In the genomic region with DNA sequence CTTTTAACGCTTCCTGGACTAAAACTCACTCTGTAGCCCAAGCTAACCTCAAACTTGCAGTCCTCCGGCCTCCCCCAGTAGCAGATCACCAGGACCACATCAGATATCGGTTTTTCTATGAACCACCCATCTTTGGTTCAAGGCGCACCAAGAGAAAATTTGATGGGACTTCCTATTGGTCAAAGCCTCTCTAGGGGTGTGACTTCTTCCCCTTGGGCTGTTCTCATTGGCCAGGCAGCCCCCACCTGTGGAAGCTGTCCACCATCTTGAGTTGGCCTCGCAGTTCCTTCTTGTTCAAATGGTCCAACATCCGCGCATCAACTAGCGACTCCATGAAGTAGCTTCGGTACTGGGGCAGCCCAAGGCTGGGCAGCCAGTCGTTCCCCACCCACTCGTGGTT, we compare ENCODE assay signal across 4 mouse cellular contexts.
"Had no signal": no experiment of that assay in that cellular context is flagged by ENCODE, and none has a peak within 500 bp of the region (broad histone marks: within the 10 kb centered on the region; RNA-seq: fewer than 3 reads in every experiment).

No protein-coding gene starts in this region.

- ATAC-seq: midbrain, embryonic 13.5 days had no signal

- H3K9ac ChIP-seq: limb, embryonic 12.5 days; liver, embryonic 14.5 days; midbrain, embryonic 13.5 days had no signal

- H3K36me3 ChIP-seq: limb, embryonic 12.5 days had no signal

- H3K4me2 ChIP-seq: midbrain, embryonic 13.5 days had no signal

- DNase-seq: right cerebral cortex, adult 18-20 months had no signal

- H3K9me3 ChIP-seq: limb, embryonic 12.5 days; midbrain, embryonic 13.5 days had no signal

- H3K27ac ChIP-seq: limb, embryonic 12.5 days; liver, embryonic 14.5 days; midbrain, embryonic 13.5 days had no signal

- H3K4me3 ChIP-seq: limb, embryonic 12.5 days; midbrain, embryonic 13.5 days had no signal
